Mouse (Mus musculus) brown adipose tissue, adult 24 weeks (tissue): Measurements from ENCODE around the gene Sez6. TPM values are rescaled to one million over a fixed set of nuclear protein-coding genes. Genes with fewer than 3 reads are reported as not detected.

ENCODE experiments used
- H3K27ac ChIP-seq: fragments of 200-500 bp; replicated peaks from 2 replicates; pipeline ENCODE4 v1.5.1; 2012; ENCODE audit warnings: low read depth, mild to moderate bottlenecking, low read length
- H3K4me1 ChIP-seq: fragments of 200-500 bp; 2 replicates; pipeline ENCODE4 v1.6.1; 2012; ENCODE audit warnings: low read length, mixed read lengths; ENCODE audit not compliant: control insufficient read depth, insufficient read depth, insufficient read length
- H3K4me3 ChIP-seq: fragments of 200-500 bp; 2 replicates; pipeline ENCODE4 v1.5.1; 2012; ENCODE audit warnings: low read depth, mild to moderate bottlenecking, low read length, moderate library complexity; ENCODE audit not compliant: insufficient read depth
- polyA plus RNA-seq: library from polyadenylated mRNA; stranded (reverse); fragments of >200 nt; gene quantifications from 2 replicates; pipeline ENCODE4 v1.2.4, GENCODE M21; 2012; ENCODE audit not compliant: missing spikeins, insufficient read depth, insufficient read length

Gene Sez6
- polyA plus RNA-seq, 1 experiment = 0.44 TPM

- peaks cover 13% of the 10 kb centered on the region for H3K4me1 ChIP-seq
- H3K27ac ChIP-seq = no peak overlapping the region
- H3K4me3 ChIP-seq = no peak overlapping the region
These were observed 45.3 kb downstream of the Sez6 start for GRCm38 (mm10) chr11:77975873-77976272.

- peaks cover 7% of the 10 kb centered on the region; the same call in 1 of the 2 replicates for H3K4me1 ChIP-seq
- no peak overlapping the region for H3K27ac ChIP-seq
- no peak overlapping the region for H3K4me3 ChIP-seq
These were observed 47.6 kb downstream of the Sez6 start for GRCm38 (mm10) chr11:77978161-77978560.

- H3K4me3 ChIP-seq = no peak overlapping the region
- H3K27ac ChIP-seq = no peak overlapping the region
- H3K4me1 ChIP-seq = 0 out of 2 replicates have a peak, but pooled peaks cover 2% of the 10 kb centered on the region
These were observed 48.7 kb downstream of the Sez6 start for GRCm38 (mm10) chr11:77979221-77979809.

- no peak overlapping the region for H3K4me3 ChIP-seq
- H3K27ac ChIP-seq = no peak overlapping the region
- H3K4me1 ChIP-seq = no peaks in the 10 kb centered on the region
These were observed 49.9 kb downstream of the Sez6 start for GRCm38 (mm10) chr11:77980281-77981204.

GRCm38 (mm10) chr11:77981609-77982440, 51.2 kb downstream of the Sez6 start:
- H3K27ac ChIP-seq = peak overlapping the region; percentile 97
- H3K4me3 ChIP-seq = peak overlapping the region; percentile 67
- H3K4me1 ChIP-seq = no peaks in the 10 kb centered on the region; the same call in 1 of the 2 replicates

- peak within 1 kb of the TSS; percentile 97 for H3K27ac ChIP-seq
- peak within 1 kb of the TSS; percentile 99 for H3K4me3 ChIP-seq
- H3K4me1 ChIP-seq = no peaks in the 10 kb centered on the region; the same call in 1 of the 2 replicates
These were observed 51.9 kb downstream of the Sez6 start, which contains the start of gene Phf12 for GRCm38 (mm10) chr11:77982441-77982905. Phf12 (plus strand) TSS chr11:77982754.

GRCm38 (mm10) chr11:77983191-77983936, 52.8 kb downstream of the Sez6 start:
- no peaks in the 10 kb centered on the region; the same call in 1 of the 2 replicates for H3K4me1 ChIP-seq
- peak overlapping the region; percentile 99 for H3K4me3 ChIP-seq
- peak overlapping the region; percentile 85 for H3K27ac ChIP-seq

- peak overlapping the region; percentile 85 for H3K27ac ChIP-seq
- H3K4me1 ChIP-seq = no peaks in the 10 kb centered on the region; the same call in 1 of the 2 replicates
- H3K4me3 ChIP-seq = peak overlapping the region; percentile 99
These were observed 53.6 kb downstream of the Sez6 start for GRCm38 (mm10) chr11:77983937-77984835.

- Histone ChIP-seq H3K4me1 (no peaks in the 10 kb centered on the region; the same call in 1 of the 2 replicates), H3K27ac (peak overlapping the region; percentile 81), H3K4me3 (peak overlapping the region; percentile 99)
These were observed 54.2 kb downstream of the Sez6 start for GRCm38 (mm10) chr11:77984836-77985231.

- H3K4me1 ChIP-seq = no peaks in the 10 kb centered on the region; the same call in 1 of the 2 replicates
- peak overlapping the region; percentile 99 for H3K4me3 ChIP-seq
- H3K27ac ChIP-seq = peak overlapping the region; percentile 70; the same call in 1 of the 2 replicates
These were observed 55.0 kb downstream of the Sez6 start for GRCm38 (mm10) chr11:77985541-77986065.

- Histone ChIP-seq H3K27ac (no peak overlapping the region), H3K4me1 (no peaks in the 10 kb centered on the region; the same call in 1 of the 2 replicates), H3K4me3 (no peak overlapping the region)
These were observed 58.6 kb downstream of the Sez6 start for GRCm38 (mm10) chr11:77989071-77989690.

- H3K4me1 ChIP-seq = no peaks in the 10 kb centered on the region
- H3K27ac ChIP-seq = no peak overlapping the region
- no peak overlapping the region for H3K4me3 ChIP-seq
These were observed 65.0 kb downstream of the Sez6 start for GRCm38 (mm10) chr11:77995556-77995955.

GRCm38 (mm10) chr11:78006446-78006845, 75.8 kb downstream of the Sez6 start:
- no peaks in the 10 kb centered on the region for H3K4me1 ChIP-seq
- H3K27ac ChIP-seq = no peak overlapping the region
- no peak overlapping the region for H3K4me3 ChIP-seq
